Mouse (Mus musculus) v-Abl transformed pro-B cells (cell line): ENCODE results near the gene Adipoq.
"Not testable (repeated sequence)": the region's sequence is repeated elsewhere in the genome, so short reads cannot be mapped to it uniquely, and the experiment has no call there.

Experiments used
- in situ Hi-C, 2 experiments: fragments of 400-800 bp; cut with MboI; formaldehyde crosslinking; loops; one replicate each; pipeline ENCODE4 v1.15.1; 2025; ENCODE audit not compliant: unreplicated experiment in 2 of 2

Gene Adipoq

GRCm38 (mm10) chr16:23158292-23158691, 12.0 kb downstream of the Adipoq start:
- in situ Hi-C loops: loop anchor here in 1 of 2 experiments (10.0 kb wide), 1 partner anchor 737 kb away; the partner anchor contains the start of gene Sst

- in situ Hi-C loops: loop anchor here in 1 of 2 experiments (10.0 kb wide), 1 partner anchor 736 kb away; the partner anchor contains the start of gene Sst
Measured at GRCm38 (mm10) chr16:23158957-23159356, 12.6 kb downstream of the Adipoq start.

- in situ Hi-C loops: loop anchor here in 1 of 2 experiments (10.0 kb wide), 1 partner anchor 735 kb away; the partner anchor contains the start of gene Sst
Measured at GRCm38 (mm10) chr16:23159749-23160148, 13.4 kb downstream of the Adipoq start.

- in situ Hi-C loops: no loop called here
Measured at GRCm38 (mm10) chr16:23162116-23162515, 15.8 kb downstream of the Adipoq start.

- in situ Hi-C loops: no loop called here
Measured at GRCm38 (mm10) chr16:23164443-23164842, 18.1 kb downstream of the Adipoq start.

GRCm38 (mm10) chr16:23165441-23165840, 19.1 kb downstream of the Adipoq start:
- in situ Hi-C loops: no loop called here

GRCm38 (mm10) chr16:23166646-23167045, 20.3 kb downstream of the Adipoq start:
- in situ Hi-C loops: no loop called here

GRCm38 (mm10) chr16:23167079-23167478, 20.7 kb downstream of the Adipoq start:
- in situ Hi-C loops: no loop called here

GRCm38 (mm10) chr16:23170813-23171212, 24.5 kb downstream of the Adipoq start:
- in situ Hi-C loops: no loop called here

GRCm38 (mm10) chr16:23173904-23174303, 27.6 kb downstream of the Adipoq start:
- in situ Hi-C loops: no loop called here

GRCm38 (mm10) chr16:23174855-23175254, 28.5 kb downstream of the Adipoq start:
- in situ Hi-C loops: no loop called here

- in situ Hi-C loops: no loop called here
Measured at GRCm38 (mm10) chr16:23175956-23176355, 29.6 kb downstream of the Adipoq start.

GRCm38 (mm10) chr16:23177856-23178255, 31.5 kb downstream of the Adipoq start:
- in situ Hi-C loops: no loop called here

GRCm38 (mm10) chr16:23178796-23179195, 32.5 kb downstream of the Adipoq start:
- in situ Hi-C loops: no loop called here

- in situ Hi-C loops: not testable (repeated sequence)
Measured at GRCm38 (mm10) chr16:23179436-23179835, 33.1 kb downstream of the Adipoq start.

- in situ Hi-C loops: no loop called here
Measured at GRCm38 (mm10) chr16:23181054-23181453, 34.7 kb downstream of the Adipoq start.

- in situ Hi-C loops: no loop called here
Measured at GRCm38 (mm10) chr16:23181487-23181886, 35.2 kb downstream of the Adipoq start.

GRCm38 (mm10) chr16:23181942-23182597, 35.7 kb downstream of the Adipoq start:
- in situ Hi-C loops: no loop called here

GRCm38 (mm10) chr16:23185824-23186223, 39.5 kb downstream of the Adipoq start:
- in situ Hi-C loops: no loop called here

- in situ Hi-C loops: no loop called here
Measured at GRCm38 (mm10) chr16:23186418-23186817, 40.1 kb downstream of the Adipoq start.

- in situ Hi-C loops: no loop called here
Measured at GRCm38 (mm10) chr16:23187983-23188382, 41.6 kb downstream of the Adipoq start.

- in situ Hi-C loops: no loop called here
Measured at GRCm38 (mm10) chr16:23189612-23190011, 43.3 kb downstream of the Adipoq start.
